Mouse (Mus musculus) intestine, postnatal 0 days (tissue): ENCODE measurements around the gene Irx4. TPM values are rescaled to one million over a fixed set of nuclear protein-coding genes. Genes with fewer than 3 reads are reported as not detected.
A peak's percentile ranks its signal among the peaks of the same experiment; 100 is the strongest.

Experiments
- ATAC-seq: fragments of 200-750 bp; cut with Nextera tagmentation; 2 replicates; pipeline ENCODE4 v1.8.0; 2017; ENCODE audit warnings: mild to moderate bottlenecking, moderate TSS enrichment, moderate library complexity
- H3K27ac ChIP-seq: fragments of 300-500 bp; sonication (generic); 2 replicates; pipeline ENCODE4 v1.5.1; 2014; ENCODE audit warnings: mild to moderate bottlenecking, low read depth, low read length, moderate library complexity
- H3K27me3 ChIP-seq: fragments of 300-500 bp; sonication (generic); replicated peaks from 2 replicates; pipeline ENCODE4 v1.6.1; 2014; ENCODE audit warnings: low read length, mixed read lengths; ENCODE audit not compliant: control insufficient read depth, insufficient read depth
- H3K36me3 ChIP-seq: fragments of 300-500 bp; sonication (generic); 2 replicates; pipeline ENCODE4 v1.6.1; 2014; ENCODE audit warnings: mild to moderate bottlenecking, moderate library complexity; ENCODE audit not compliant: control insufficient read depth, insufficient read depth
- H3K4me1 ChIP-seq: fragments of 300-500 bp; sonication (generic); replicated peaks from 2 replicates; pipeline ENCODE4 v1.6.1; 2014; ENCODE audit warnings: antibody characterized with exemption, low read length, mixed read lengths; ENCODE audit not compliant: control insufficient read depth, insufficient read depth
- H3K4me2 ChIP-seq: fragments of 300-500 bp; sonication (generic); replicated peaks from 2 replicates; pipeline ENCODE4 v1.6.1; 2014; ENCODE audit warnings: low read depth, mild to moderate bottlenecking, moderate library complexity
- H3K4me3 ChIP-seq: fragments of 300-500 bp; sonication (generic); 2 replicates; pipeline ENCODE4 v1.5.1; 2014; ENCODE audit warnings: low read depth, low read length
- H3K9ac ChIP-seq: fragments of 300-500 bp; sonication (generic); 2 replicates; pipeline ENCODE4 v1.6.1; 2014; ENCODE audit warnings: mild to moderate bottlenecking, low read depth, low read length
- H3K9me3 ChIP-seq: fragments of 300-500 bp; sonication (generic); 2 replicates; pipeline ENCODE4 v1.6.1; 2016; ENCODE audit warnings: mixed run types; ENCODE audit not compliant: control insufficient read depth
- CTCF ChIP-seq: sonication (generic); IDR thresholded peaks from 2 replicates; pipeline ENCODE4 v1.5.1; 2016; ENCODE audit warnings: low read depth, mild to moderate bottlenecking, control low read depth, antibody characterized with exemption, moderate library complexity
- WGBS: fragments of 180-500 bp; shearing (Covaris S2); extraction: QIAGEN DNeasy Blood & Tissue Kit; methylation state at CpG from one replicate; pipeline ENCODE4 v1.1.7; 2014; 5-methylcytosine and 5-hydroxymethylcytosine counted together
- polyA plus RNA-seq: library from polyadenylated mRNA; unstranded; fragments of >200 nt; fragmentation: Nextera tagmentation; extraction: Ambion mirVana; gene quantifications from 2 replicates; pipeline ENCODE4 v1.2.1, GENCODE M21; 2015

The Irx4 gene
- polyA plus RNA-seq, 1 experiment from 2014 or later = 0.27 TPM

DNA sequence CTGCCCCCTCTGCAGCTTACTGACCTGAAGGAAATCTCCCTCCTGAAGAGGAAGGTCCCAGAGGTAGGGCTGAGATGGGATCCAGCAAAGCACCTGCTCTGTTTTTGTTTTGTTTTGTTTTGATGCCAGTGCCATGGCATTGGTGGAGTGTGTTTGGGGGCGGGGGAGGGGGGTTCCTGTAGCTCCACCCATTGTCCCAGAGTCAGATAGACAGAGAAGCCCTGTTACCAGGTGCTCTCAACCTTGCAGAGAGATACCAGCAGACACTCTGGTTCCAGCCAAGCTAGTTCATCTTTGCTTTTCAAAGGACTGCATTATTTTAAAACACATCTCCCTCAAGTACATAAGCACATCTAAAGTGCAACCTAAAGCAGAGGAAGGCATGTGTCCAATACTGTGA lies 13.3 kb downstream of the Irx4 start:
- Histone ChIP-seq H3K4me1 (0 out of 2 replicates have a peak, but pooled peaks cover 6% of the 10 kb centered on the region), H3K9me3 (no peaks in the 10 kb centered on the region), H3K27me3 (peaks cover 54% of the 10 kb centered on the region), H3K4me3 (no peak overlapping the region), H3K36me3 (no peaks in the 10 kb centered on the region), H3K9ac (no peak overlapping the region), H3K27ac (no peak overlapping the region), H3K4me2 (no peak overlapping the region)
- 54% methylated on average over 1 of the region's 1 CpGs for WGBS
- no peak for TF ChIP-seq CTCF
- ATAC-seq = no peak

DNA sequence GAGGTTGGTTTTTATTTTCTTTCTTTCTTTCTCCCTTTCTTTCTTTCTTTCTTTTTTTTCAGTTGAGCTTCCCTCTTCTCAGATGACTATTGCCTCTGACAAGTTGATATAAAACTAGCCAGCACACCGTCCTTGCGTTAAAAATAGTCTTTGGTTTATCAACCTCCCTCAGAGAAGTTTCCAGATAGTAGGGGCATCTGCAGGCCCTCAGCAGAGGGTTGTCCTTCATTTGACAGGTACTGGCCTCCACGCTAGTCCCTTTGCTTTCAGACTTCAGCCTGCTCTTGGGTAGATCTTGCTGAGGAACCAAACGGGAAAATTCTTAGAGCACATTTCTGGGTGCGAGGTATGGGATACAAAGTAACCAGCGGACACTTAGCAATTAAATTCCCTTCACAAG lies 17.1 kb downstream of the Irx4 start:
- H3K36me3 ChIP-seq = no peaks in the 10 kb centered on the region
- H3K9me3 ChIP-seq = no peaks in the 10 kb centered on the region
- ATAC-seq = no peak
- H3K4me3 ChIP-seq = no peak overlapping the region
- no peak overlapping the region for H3K4me2 ChIP-seq
- peaks cover 16% of the 10 kb centered on the region for H3K27me3 ChIP-seq
- no peak for TF ChIP-seq CTCF
- WGBS = 72% methylated on average over 6 of the region's 6 CpGs
- no peak overlapping the region for H3K27ac ChIP-seq
- no peaks in the 10 kb centered on the region for H3K4me1 ChIP-seq
- H3K9ac ChIP-seq = no peak overlapping the region

DNA sequence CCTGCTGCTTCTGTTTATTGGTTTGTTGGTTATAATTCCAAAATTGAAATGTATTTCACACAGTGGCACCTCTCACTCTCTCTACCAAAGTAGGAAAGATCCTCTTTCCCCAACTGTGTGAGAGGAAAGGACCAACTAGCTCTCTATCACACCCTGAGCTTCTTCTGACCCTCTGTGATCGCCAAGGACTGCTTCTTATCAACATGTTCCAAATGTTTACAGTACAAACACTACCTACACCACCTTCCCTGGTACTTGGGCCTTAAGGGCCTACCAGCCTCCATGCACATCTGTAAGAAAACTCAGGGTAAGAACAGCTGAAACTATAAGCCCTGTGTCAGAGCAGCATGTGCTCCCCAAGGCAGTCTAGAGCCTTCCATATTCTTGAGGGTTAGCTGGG lies 17.5 kb downstream of the Irx4 start:
- H3K4me3 ChIP-seq = no peak overlapping the region
- H3K4me2 ChIP-seq = no peak overlapping the region
- no peaks in the 10 kb centered on the region for H3K4me1 ChIP-seq
- TF ChIP-seq CTCF = no peak
- ATAC-seq = no peak
- no peak overlapping the region for H3K27ac ChIP-seq
- no peaks in the 10 kb centered on the region for H3K9me3 ChIP-seq
- peaks cover 12% of the 10 kb centered on the region for H3K27me3 ChIP-seq
- no peaks in the 10 kb centered on the region for H3K36me3 ChIP-seq
- 23% methylated on average over 1 of the region's 1 CpGs for WGBS
- no peak overlapping the region for H3K9ac ChIP-seq

DNA sequence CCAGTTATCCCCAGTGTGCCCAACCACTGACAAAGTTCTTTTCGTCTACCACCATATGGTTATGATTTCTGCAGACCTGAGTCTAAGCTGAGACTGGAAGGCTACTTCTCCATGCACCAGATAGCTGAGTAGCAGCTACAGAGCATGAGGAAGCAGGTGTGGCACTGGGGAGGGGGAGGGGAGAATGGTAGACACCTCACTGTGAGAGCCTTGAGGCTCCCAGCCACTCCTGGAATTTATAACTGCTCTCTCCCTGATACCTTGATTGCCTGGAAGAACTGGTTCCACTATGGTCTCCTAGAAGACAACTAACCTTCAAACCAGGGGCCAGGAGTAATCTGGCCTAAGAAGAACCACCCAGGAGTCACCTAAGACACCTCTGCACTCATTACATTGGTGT lies 18.9 kb downstream of the Irx4 start:
- Histone ChIP-seq H3K4me1 (no peaks in the 10 kb centered on the region), H3K27ac (peak overlapping the region; percentile 41), H3K27me3 (peaks cover 2% of the 10 kb centered on the region; the same call in 1 of the 2 replicates), H3K4me2 (no peak overlapping the region), H3K9ac (no peak overlapping the region), H3K9me3 (no peaks in the 10 kb centered on the region), H3K36me3 (no peaks in the 10 kb centered on the region), H3K4me3 (no peak overlapping the region)
- peak; percentile 96 for ATAC-seq
- 49% methylated on average over 1 of the region's 1 CpGs for WGBS
- TF ChIP-seq CTCF = no peak

DNA sequence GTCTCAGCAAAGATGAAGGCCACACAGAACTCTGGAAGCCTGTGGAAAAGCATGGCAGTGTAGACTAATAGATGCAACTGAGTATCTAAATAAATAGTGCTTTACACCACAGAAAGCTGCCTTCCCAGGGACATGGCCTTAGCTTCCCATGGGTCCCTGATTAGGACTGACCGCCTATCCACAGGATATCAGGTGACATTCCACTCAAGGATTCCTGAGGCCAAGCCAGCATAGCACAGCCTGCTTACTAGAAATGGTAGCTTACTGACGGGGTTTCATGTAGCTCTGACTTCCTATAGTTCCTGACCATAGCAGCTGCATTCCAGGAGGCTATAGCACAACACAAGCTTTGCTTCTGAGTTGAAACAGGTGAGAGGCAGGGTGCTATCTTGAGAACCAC lies 22.1 kb downstream of the Irx4 start:
- TF ChIP-seq CTCF = no peak
- Histone ChIP-seq H3K27ac (no peak overlapping the region), H3K36me3 (no peaks in the 10 kb centered on the region), H3K9me3 (no peaks in the 10 kb centered on the region), H3K4me1 (no peaks in the 10 kb centered on the region), H3K4me3 (no peak overlapping the region), H3K9ac (no peak overlapping the region), H3K4me2 (no peak overlapping the region), H3K27me3 (no peaks in the 10 kb centered on the region)
- no peak for ATAC-seq
- 86% methylated on average over 2 of the region's 2 CpGs for WGBS

DNA sequence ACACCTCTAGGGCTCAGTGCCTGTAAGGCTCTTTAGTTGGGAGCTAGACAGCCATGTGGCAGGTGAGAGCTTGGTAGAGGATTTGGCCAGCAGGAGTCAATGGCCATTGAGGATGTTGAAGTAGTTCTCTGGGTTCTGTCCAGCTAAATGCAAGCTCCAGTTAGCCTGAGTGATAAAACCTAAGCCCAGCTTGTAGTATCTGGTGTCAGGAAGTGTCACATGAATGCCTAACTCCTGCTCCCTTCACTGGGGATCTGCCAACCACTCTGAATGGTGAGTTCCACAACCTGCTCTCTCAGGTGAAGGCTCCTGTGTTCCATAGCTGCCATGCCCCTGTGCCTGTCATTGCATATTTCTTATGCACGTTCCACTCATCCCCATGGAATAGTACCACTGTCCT lies 23.3 kb downstream of the Irx4 start:
- no peaks in the 10 kb centered on the region for H3K36me3 ChIP-seq
- no peak overlapping the region for H3K27ac ChIP-seq
- no peaks in the 10 kb centered on the region for H3K9me3 ChIP-seq
- no peak for TF ChIP-seq CTCF
- H3K27me3 ChIP-seq = no peaks in the 10 kb centered on the region
- no peak overlapping the region for H3K9ac ChIP-seq
- no peak overlapping the region for H3K4me2 ChIP-seq
- H3K4me1 ChIP-seq = no peaks in the 10 kb centered on the region
- 100% methylated on average over 1 of the region's 1 CpGs for WGBS
- no peak for ATAC-seq
- no peak overlapping the region for H3K4me3 ChIP-seq

DNA sequence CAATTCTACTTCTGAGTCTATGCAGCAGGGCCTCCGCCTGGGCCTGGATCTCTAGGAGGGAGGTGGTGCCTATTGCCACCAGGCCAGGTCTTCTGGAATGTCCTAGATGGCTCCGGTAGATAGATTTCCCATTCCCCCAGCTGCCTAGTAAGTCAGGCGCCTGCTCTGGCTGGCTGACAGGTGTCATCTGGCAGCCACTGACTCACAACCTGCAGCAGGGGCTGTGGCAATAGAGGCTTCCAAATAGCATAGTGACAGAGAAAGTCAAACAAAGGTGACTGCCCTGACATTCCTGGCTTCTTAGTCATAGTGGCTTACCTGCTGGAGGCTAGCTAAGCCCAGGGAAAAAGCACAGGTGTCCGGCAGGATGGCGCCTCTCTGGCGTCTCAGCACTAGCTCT lies 29.9 kb downstream of the Irx4 start:
- Histone ChIP-seq H3K4me2 (no peak overlapping the region), H3K4me1 (no peaks in the 10 kb centered on the region), H3K27me3 (no peaks in the 10 kb centered on the region), H3K9me3 (no peaks in the 10 kb centered on the region), H3K4me3 (no peak overlapping the region), H3K36me3 (no peaks in the 10 kb centered on the region), H3K9ac (no peak overlapping the region), H3K27ac (no peak overlapping the region)
- WGBS = 69% methylated on average over 6 of the region's 6 CpGs
- TF ChIP-seq CTCF = no peak
- peak; percentile 74; the same call in 1 of the 2 replicates for ATAC-seq
